Mouse (Mus musculus) G1E-ER4 (cell line): Measurements from ENCODE around the gene Gm38394. TPM values are rescaled to one million over a fixed set of nuclear protein-coding genes. Genes with fewer than 3 reads are reported as not detected.

ENCODE experiments used
- GATA1 ChIP-seq: IDR thresholded peaks from one replicate; pipeline ENCODE4 v1.8.0; 2012; ENCODE audit warnings: low read length, inconsistent platforms
- polyA plus RNA-seq: library from polyadenylated mRNA; stranded (reverse); fragments of >175 nt; gene quantifications from 2 replicates; pipeline ENCODE4 v1.2.3, GENCODE M21; 2012

The Gm38394 gene
- polyA plus RNA-seq, result 5.6 and 6.4 TPM in 2 replicates

- no peak for TF ChIP-seq GATA1
Observed at GRCm38 (mm10) chr1:133661203-133661933, at the start of gene Gm38394. Gene Gm38394 (minus strand): TSS chr1:133661318.

GRCm38 (mm10) chr1:133710895-133711294 lies 49.8 kb upstream of the Gm38394 start:
- no peak for TF ChIP-seq GATA1

- TF ChIP-seq GATA1, result no peak
Observed at GRCm38 (mm10) chr1:133709292-133709691, 48.2 kb upstream of the Gm38394 start.

GRCm38 (mm10) chr1:133697935-133698620 lies 37.0 kb upstream of the Gm38394 start:
- TF ChIP-seq GATA1, result no peak

GRCm38 (mm10) chr1:133695901-133696300 lies 34.8 kb upstream of the Gm38394 start:
- TF ChIP-seq GATA1, result no peak

GRCm38 (mm10) chr1:133694876-133695275 lies 33.8 kb upstream of the Gm38394 start:
- TF ChIP-seq GATA1, result no peak

GRCm38 (mm10) chr1:133694301-133694700 lies 33.2 kb upstream of the Gm38394 start:
- no peak for TF ChIP-seq GATA1

GRCm38 (mm10) chr1:133693536-133694114 lies 32.5 kb upstream of the Gm38394 start:
- TF ChIP-seq GATA1, result no peak

- TF ChIP-seq GATA1, result no peak
Observed at GRCm38 (mm10) chr1:133692195-133692594, 31.1 kb upstream of the Gm38394 start.

GRCm38 (mm10) chr1:133691046-133691445 lies 29.9 kb upstream of the Gm38394 start:
- TF ChIP-seq GATA1, result no peak

- no peak for TF ChIP-seq GATA1
Observed at GRCm38 (mm10) chr1:133689897-133690296, 28.8 kb upstream of the Gm38394 start, which contains the start of gene Lax1. Gene Lax1 (minus strand): TSS chr1:133690108.

GRCm38 (mm10) chr1:133688301-133688700 lies 27.2 kb upstream of the Gm38394 start:
- TF ChIP-seq GATA1, result no peak

- no peak for TF ChIP-seq GATA1
Observed at GRCm38 (mm10) chr1:133685749-133686519, 24.8 kb upstream of the Gm38394 start.

- no peak for TF ChIP-seq GATA1
Observed at GRCm38 (mm10) chr1:133671801-133672200, 10.7 kb upstream of the Gm38394 start.

GRCm38 (mm10) chr1:133671266-133671665 lies 10.1 kb upstream of the Gm38394 start:
- no peak for TF ChIP-seq GATA1

- TF ChIP-seq GATA1, result no peak
Observed at GRCm38 (mm10) chr1:133670776-133671175, 9.7 kb upstream of the Gm38394 start.
